Mouse (Mus musculus): ENCODE data around the gene Actl7a.

Gene Actl7a

GRCm38 (mm10) chr4:56757693-56758092 lies 14.5 kb downstream of the Actl7a start:
- no peak for DNase-seq (ENCODE audit: low spot score)

GRCm38 (mm10) chr4:56767861-56768284 lies 24.7 kb downstream of the Actl7a start:
- DNase-seq (ENCODE audit: low spot score): no peak

- no peak for DNase-seq (ENCODE audit: low spot score)
Measured at GRCm38 (mm10) chr4:56768913-56769312, 25.7 kb downstream of the Actl7a start.

DNA sequence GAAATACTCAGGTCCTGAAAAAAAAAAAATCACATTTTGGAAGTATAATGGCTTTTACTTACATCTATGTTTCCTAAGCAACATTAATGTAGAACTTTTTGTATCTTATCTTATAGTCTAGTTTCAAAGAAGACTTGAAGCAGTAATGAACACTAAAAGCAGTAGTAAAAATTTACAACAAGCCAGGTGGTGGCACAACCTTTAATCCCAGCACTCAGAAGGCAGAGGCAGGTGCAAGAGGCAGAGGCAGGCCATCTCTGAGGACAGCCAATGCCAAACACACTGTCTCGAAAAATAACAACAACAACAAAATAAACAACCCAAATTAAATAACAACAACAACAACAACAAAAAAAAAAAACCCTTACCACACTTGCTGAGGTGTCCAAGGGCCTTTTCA lies 27.9 kb downstream of the Actl7a start:
- no peak for DNase-seq (ENCODE audit: low spot score)

DNA sequence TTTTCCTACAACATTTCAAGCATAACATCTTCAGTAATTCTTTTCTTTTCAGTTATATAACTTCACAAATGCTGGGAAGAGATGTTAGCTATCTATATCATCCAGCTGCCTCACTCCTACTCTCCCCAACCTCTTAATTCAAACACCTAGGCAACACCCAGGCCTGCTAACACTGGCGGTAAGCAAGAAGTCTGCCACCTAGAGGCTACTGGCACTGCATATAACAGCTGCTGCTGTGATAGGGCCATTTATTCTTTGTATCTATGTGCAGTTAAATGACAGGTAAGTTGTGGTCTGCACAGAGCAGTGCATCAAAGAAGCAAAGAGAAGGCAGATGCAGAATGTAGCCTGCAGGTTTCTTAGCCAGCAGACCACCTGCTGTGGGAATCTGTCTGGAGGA lies 48.2 kb downstream of the Actl7a start:
- no peak for DNase-seq (ENCODE audit: low spot score)

Data from urinary bladder, postnatal 10 days (tissue).